Mouse (Mus musculus) heart, adult 2 months (tissue): ENCODE results near the gene Phldb2.

Experiments
- CTCF ChIP-seq: fragments of 200-600 bp; IDR thresholded peaks from 2 replicates; pipeline ENCODE4 v1.8.1; 2022; ENCODE audit warnings: antibody characterized with exemption, mild to moderate bottlenecking, moderate library complexity
- EP300 ChIP-seq: fragments of 200-500 bp; IDR thresholded peaks from 2 replicates; pipeline ENCODE4 v1.6.1; 2011; ENCODE audit warnings: low read depth, low read length, control low read depth; ENCODE audit not compliant: insufficient read depth

DNA sequence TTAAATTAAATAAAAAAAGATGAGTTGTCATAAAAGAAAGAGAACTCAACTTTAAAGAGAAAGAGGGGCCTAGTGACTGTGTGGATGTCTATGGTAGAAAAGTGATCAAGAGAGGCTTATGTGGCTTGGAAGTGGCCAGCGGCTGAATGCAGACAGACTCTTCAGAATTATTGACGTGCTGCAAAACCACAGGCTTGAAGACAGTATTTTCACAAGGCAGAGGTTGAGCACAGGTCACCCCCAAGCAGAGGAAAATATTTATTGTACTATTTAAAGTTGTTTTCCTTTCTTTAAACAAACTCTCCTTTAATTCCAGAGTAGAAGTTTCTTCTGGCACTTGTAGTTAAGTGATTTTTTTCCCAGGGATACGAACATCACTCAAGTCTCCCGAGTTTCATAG lies 63.8 kb downstream of the Phldb2 start:
- no peak for TF ChIP-seq CTCF
- TF ChIP-seq EP300 = no peak
